Mouse (Mus musculus) granulocyte monocyte progenitor cell, adult 5-6 weeks (primary cell): Measurements from ENCODE around the gene Bicd2. TPM values are rescaled to one million over a fixed set of nuclear protein-coding genes. Genes with fewer than 3 reads are reported as not detected.
"Not testable (repeated sequence)": the region's sequence is repeated elsewhere in the genome, so short reads cannot be mapped to it uniquely, and the experiment has no call there.

Source experiments
- ATAC-seq: replicated peaks from 2 replicates; pipeline ENCODE4 v1.8.0; 2016; ENCODE audit warnings: mild to moderate bottlenecking, moderate TSS enrichment, inconsistent platforms; ENCODE audit not compliant: poor library complexity, severe bottlenecking
- total RNA-seq, 2 experiments: library from RNA; stranded (forward) in 1 of 2; stranded (reverse) in 1 of 2; fragments of 200-712, 200-1000 nt in 1 of 2; fragments of >200 nt in 1 of 2; fragmentation: Nextera tagmentation in 1 of 2; gene quantifications; 2 replicates each; pipeline ENCODE4 v1.2.3; 2014 to 2017

Bicd2 gene
- total RNA-seq, 2 experiments from 2014 or later = 13.9 to 22.8 TPM

DNA sequence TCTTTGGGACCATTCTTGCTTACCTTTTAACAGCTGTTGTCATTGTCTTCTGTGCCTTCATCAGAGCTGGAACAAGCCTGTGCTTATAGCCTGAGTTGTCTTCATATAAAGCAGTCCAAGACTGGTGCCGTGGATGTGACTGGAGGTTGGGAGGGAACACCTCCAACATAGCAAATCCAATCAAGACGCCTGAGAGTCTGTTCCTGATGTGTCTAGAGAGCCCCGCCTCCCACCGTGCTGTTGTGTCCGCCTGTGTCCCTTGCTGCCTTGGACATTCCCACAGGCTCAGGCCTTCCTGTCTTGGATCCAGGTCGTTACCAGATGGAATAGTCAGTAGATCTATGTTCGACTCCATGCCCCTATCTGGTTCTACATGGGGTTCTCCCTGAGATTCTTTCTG is 14.7 kb downstream of the Bicd2 start:
- no peak for ATAC-seq

GRCm38 (mm10) chr13:49357367-49358026 is 16.1 kb downstream of the Bicd2 start:
- ATAC-seq = no peak

GRCm38 (mm10) chr13:49358184-49358583 is 16.8 kb downstream of the Bicd2 start:
- no peak for ATAC-seq

DNA sequence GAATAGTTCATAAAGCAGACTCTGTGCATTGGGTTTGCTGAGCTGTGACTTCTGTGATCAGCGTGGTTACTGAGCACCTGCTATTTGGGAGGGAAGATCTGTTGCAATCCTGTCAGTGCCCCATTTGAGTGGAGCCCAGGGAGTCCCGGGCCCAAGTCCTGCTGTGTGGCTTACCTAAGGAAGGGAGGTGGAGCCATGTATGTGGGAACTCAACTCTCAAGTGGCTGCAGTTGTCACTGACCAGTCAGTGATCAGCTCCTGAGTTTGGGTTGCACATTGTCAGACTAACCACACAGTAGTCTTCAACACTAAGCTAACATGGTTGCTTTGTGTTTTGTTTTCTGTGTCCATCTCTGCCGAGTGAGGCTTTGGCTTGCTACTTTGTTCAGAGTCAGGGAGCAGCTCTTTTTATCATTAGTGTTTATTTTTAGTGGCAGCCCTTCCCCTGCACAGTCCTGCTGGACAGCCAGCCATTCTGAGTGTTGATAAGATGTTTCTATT is 19.6 kb downstream of the Bicd2 start:
- peak; percentile 72 for ATAC-seq

DNA sequence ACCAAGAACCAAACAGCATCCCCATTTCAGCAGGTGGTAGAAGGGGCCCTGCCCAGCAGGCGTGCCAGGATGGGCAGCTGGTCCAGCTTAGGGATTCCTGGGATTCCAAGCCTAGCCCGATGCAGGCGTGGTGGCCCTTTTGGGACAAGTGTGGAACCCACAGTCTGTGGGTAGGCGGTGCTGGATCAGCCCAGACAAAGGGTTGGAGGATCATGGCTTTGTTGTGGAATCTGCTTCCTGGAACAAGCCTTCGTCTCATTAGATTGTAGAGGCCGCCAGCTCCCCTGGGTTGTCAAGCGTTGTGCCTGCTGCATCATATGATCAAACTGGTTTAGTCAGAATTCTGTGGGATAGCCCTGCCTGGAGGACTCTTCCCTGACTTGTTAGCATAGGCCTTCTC is 21.0 kb downstream of the Bicd2 start:
- no peak for ATAC-seq

GRCm38 (mm10) chr13:49362804-49363203 is 21.4 kb downstream of the Bicd2 start:
- ATAC-seq = no peak

GRCm38 (mm10) chr13:49364716-49365115 is 23.3 kb downstream of the Bicd2 start:
- ATAC-seq = peak; percentile 73

GRCm38 (mm10) chr13:49367657-49368440 is 26.5 kb downstream of the Bicd2 start:
- ATAC-seq = no peak

GRCm38 (mm10) chr13:49369404-49369803 is 28.0 kb downstream of the Bicd2 start:
- ATAC-seq = no peak

- not testable (repeated sequence) for ATAC-seq
These were observed 28.8 kb downstream of the Bicd2 start for GRCm38 (mm10) chr13:49370216-49370615.

GRCm38 (mm10) chr13:49370916-49371315 is 29.5 kb downstream of the Bicd2 start:
- ATAC-seq = not testable (repeated sequence)

DNA sequence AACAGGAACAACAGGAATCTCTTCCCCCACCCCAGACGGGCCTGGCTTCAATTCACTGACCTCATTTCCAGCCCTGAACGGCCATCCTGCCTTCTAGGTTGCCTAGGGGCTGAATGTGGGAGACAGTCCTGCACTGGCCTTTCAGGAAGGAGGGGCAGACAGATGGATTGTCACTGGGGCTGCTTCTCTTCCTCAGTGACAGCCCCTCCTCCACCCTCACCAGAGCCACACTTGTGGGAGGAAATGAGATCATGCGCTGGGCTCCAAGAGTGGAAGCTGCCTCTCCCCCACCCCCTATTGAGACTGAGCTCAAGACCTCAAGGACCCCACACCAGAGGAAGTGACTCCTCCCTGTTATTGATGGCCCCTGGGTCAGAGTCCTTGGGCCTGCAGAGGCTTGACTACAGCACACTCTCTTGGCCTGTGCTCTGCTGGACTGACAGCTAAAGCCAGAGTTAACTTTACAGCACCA is 30.1 kb downstream of the Bicd2 start:
- peak; percentile 96 for ATAC-seq

- ATAC-seq = no peak
These were observed 31.1 kb downstream of the Bicd2 start for GRCm38 (mm10) chr13:49372370-49373060.

GRCm38 (mm10) chr13:49374304-49374703 is 32.9 kb downstream of the Bicd2 start:
- no peak for ATAC-seq

- ATAC-seq = no peak
These were observed 33.3 kb downstream of the Bicd2 start for GRCm38 (mm10) chr13:49374730-49375129.

DNA sequence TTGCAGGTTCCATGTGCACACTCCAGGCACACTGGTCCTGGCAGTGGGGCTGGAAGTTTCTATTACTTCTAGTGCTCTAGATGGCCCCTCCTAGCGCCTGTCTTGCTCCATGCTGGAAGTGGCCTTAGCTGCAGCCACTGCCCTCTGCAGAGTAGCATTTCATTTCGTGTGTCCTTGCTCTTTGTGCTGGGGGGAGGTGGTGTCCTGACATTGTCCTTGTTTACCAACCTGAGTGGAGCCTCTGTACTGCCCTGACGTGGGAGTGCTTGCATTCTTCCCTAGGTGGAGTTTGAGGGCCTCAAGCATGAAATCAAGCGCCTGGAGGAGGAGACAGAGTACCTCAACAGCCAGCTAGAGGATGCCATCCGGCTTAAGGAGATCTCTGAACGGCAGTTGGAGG is 36.2 kb downstream of the Bicd2 start:
- no peak for ATAC-seq

- no peak for ATAC-seq
These were observed 37.9 kb downstream of the Bicd2 start for GRCm38 (mm10) chr13:49379301-49379700.

- peak; percentile 93 for ATAC-seq
These were observed 39.8 kb downstream of the Bicd2 start for GRCm38 (mm10) chr13:49381230-49381629.

GRCm38 (mm10) chr13:49382997-49383396 is 41.6 kb downstream of the Bicd2 start:
- ATAC-seq = no peak

- ATAC-seq = no peak
These were observed 43.5 kb downstream of the Bicd2 start for GRCm38 (mm10) chr13:49384751-49385463.
